Mouse (Mus musculus) left cerebral cortex, postnatal 36 days (tissue): ENCODE measurements at regions not wholly inside any gene's neighbourhood (a gene's known extent, or its start where the extent isn't known, plus 50 kb on each side); places are given as distances from the start of the nearest gene placed in this dataset.

Experiments used
- DNase-seq, 2 experiments: peaks; one replicate each; pipeline ENCODE4 v3.0.0; 2021 to 2022; ENCODE audit warnings: low spot score in 2 of 2, mixed read lengths in 1 of 2
- intact Hi-C: fragments of 180-260 bp; cut with DNase I; formaldehyde crosslinking; loops from one replicate; pipeline ENCODE4 v1.15.1; 2025

DNA sequence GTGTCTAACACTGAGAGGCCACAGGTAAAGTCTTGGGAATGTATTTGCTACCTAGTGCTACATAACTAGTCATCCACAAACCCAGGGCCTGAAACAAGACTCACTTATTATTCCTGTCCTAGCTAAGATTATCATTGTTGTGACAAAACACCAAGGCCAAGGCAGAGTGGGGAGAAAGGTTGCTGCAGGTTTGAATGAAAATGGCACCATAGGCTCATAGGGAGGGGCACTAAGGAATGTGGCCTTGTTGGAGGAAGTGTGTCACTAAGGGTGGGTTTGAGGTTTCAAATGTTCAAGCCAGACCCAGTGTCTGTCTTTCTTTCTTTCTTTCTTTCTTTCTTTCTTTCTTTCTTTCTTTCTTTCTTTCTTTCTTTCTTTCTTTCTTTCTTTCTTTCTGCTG, 174.9 kb upstream of the Ctnnb1 start:
- intact Hi-C loops = no loop called here

DNA sequence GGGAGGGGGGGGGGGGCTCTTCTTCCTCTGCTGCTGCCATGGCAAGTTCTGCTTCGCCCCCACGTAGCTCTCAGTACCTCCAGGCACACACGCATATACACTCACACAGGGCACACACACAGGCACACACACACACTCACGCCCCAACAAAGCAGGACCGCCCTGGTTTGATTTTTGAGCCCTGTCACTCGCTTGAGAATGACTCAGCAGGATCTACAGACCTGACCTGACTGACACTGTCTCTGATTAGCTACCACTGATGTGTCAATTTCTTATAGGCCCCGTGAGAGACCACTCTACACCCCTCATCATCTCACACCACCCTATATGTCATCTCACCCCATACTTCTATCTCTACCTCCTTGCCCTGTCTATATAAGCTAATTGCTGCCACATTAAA, 173.5 kb upstream of the Ctnnb1 start:
- intact Hi-C loops = no loop called here
- DNase-seq = no peak

More for the DNA sequence above, 174.9 kb upstream of the Ctnnb1 start:
- no peak for DNase-seq

DNA sequence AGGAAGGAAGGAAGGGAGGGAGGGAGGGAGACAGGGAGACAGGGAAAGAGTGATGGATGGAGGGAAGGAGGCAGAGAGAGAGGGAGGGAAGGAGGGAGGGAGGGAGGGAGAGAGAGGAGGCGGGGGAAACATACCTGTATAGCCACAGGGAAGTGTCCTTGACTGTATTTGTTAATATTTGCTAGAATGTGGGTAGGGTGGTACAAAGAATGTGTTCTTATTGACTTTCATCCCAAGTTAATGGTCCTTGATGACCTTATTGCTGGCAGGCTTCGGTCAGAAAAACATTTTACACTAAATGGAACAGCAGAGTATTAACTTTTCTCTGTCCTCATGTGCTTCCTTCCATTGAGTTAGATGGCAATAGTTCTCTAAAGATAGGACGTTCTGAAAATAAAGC, 171.0 kb upstream of the Ctnnb1 start:
- intact Hi-C loops = no loop called here
- no peak for DNase-seq

DNA sequence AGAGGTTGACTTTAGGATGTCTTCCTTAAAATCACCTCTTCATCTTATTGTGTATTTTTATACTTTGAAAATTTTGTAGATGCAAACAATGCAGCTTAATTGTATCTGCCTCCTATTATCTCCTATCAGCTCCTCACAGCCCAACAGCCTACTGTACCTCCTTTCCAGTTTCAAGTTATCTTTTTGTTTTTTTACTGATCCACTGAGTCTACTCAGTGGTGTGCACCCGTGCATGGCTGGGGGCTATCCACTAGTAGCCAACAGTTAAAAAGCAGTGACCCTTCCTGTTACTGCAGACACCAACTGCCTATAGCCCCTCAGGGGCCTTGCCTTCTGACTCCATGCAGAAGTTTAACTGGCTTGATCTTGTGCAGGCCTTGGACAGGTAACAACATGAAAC, 170.4 kb upstream of the Ctnnb1 start:
- DNase-seq = no peak
- intact Hi-C loops = no loop called here

DNA sequence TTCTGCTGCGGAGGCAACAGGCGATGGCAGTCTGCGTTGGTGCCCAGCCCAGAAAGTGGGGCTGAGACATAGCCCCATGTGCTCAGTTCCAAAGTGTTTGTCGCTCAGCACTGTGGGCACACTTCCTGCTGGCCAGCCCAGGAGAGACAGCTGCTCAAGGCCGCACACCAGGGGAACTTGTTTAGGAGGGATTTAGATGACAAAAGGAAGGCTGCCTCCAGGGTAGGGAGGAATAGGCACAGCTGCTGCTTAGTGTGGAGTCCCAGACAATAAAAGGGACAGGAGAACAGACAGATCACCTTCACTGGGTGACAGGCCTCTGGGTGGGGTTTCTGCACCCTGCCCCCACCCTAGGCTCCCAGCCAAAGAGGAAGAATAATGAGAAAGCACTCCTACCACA, 169.2 kb upstream of the Ctnnb1 start:
- peak; percentile 26 to 43 for DNase-seq
- intact Hi-C loops = no loop called here

DNA sequence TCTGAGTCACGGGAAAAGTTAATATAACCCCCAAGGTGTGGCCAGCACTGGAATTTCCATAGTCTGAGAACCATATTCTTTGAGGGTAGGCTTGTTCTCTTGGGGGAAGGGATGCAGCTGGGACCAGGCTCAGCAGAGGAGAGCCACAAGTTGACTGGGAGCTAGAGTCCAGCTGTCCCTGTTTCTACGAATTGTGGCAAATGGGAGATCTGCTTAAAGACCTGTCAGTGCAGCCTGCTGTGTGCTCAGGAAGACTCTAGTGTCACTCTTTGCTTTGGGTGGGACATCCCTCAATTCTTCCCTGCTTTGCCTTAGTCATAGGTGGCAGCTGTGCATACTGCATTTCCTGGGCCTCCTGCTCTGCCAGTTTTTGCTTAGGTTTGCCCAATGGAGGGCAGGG, 165.2 kb upstream of the Ctnnb1 start:
- no peak for DNase-seq
- intact Hi-C loops = no loop called here

DNA sequence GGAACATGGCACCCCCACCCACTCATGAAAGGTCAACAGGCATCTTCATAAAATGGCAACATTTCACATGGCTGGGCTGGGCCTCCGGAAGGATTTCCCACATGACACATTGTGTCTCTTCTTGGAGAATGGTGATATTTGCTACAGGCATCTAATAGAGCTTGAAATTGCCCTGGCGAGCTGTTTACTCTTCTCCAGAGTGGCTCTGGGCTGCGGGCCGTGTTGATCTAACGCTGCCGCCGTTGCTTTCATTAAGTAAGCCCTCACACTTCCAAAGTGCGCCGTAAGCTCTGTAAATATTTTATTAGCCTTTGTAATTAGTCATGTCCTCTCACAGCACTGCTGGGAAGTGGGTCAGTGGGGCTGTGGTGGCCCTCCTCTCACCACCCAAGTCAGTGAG, 164.4 kb upstream of the Ctnnb1 start:
- intact Hi-C loops = no loop called here

DNA sequence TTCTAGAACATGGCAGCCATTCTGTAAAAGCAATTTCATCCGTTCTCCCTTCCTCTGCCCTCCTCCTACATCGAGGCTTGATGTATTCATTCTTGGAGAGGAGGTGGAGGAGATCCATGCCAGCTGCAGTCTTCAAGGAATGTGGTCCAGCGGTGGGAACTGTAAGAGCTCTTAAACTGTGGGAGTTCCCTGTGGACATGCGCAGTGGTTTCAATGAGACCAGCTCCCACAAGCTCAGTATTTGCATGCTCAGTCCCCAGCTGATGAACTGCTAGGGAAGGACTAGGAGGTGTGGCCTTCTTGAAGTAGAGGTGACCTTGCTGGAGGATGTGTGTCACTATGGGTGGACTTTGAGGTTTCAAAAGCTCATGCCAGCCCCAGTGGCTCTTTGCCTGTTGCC, 163.7 kb upstream of the Ctnnb1 start:
- intact Hi-C loops = no loop called here

More for the DNA sequence above, 164.4 kb upstream of the Ctnnb1 start:
- no peak for DNase-seq

DNA sequence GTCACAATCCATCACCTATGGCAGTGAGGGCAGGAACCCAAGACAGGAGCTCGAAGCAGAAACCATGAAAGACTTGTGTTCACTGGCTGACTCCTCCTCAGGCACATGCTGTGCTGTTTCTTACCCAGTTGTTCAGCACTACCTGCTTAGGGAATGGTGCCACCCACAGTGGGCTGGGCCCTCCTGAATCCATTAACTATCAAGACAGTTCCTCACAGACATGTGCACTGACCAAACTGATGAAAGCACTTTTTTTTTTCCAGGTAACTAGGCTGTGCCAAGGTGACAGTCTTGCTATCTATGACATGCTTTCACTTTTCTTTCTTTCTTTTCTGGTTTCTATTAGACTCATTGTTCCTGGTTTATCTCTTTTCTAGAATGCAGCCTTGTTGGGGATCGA, 162.1 kb upstream of the Ctnnb1 start:
- intact Hi-C loops = no loop called here
- DNase-seq = no peak

More for the DNA sequence above, 163.7 kb upstream of the Ctnnb1 start:
- peak in 1 of 2 experiments; percentile 23 for DNase-seq

DNA sequence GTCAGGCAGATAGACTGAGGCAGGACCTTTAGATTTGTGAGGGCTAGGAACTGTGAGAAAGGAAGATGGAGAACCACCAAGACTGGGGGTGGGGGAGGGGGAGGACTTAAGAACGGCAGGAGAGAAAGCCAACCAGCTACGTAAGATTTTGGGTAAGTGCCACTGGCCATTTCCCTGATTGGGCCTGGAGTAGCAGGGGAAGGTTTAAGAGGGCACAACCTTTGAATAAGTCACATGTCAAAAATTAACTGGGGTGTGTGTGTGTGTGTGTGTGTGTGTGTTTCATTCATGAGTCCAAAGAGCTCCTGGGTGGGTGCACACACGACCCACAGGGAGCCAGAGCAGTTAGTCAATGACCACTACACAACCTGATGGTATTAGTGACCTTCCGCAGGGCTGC, 161.6 kb upstream of the Ctnnb1 start:
- intact Hi-C loops = no loop called here
- no peak for DNase-seq

DNA sequence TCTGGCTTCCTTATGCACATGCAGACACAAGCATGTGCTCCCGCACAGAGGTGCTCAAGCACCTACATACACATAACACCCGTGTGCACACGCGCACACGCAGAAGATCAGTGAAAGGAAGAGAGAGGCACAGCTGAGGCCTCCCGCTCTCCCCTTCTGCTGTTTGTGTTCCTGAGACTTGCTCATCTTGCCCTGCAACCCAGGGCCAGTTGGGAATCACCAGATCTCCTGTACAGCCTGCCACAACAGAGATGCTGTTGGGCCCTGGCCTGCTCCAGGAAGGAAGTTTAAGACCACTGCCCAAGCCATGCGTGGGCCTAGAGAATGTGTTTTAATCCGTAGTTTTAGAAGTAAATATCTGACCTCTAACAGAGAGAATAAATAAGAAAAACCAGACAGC, 160.0 kb upstream of the Ctnnb1 start:
- DNase-seq = no peak
- intact Hi-C loops = no loop called here

DNA sequence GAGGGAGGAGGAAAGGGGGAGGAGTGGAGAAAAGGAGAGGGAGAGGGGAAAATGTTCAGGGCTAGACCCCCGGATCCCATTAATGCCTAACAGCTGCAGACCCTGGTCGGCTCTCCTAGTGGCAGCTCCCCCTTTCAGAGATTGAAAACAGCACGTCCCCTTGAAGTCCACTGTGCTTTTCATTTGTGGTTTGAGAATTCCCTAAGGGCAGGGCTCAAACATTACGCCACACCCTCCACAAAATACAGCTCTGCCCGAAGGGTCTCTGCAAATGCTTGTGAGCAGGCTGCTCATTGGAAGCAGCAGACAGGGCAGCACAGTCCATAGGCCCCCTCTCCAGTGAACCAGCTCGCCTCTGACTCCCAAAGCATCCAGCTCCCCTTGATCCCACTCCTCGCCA, 159.3 kb upstream of the Ctnnb1 start:
- intact Hi-C loops = no loop called here
- DNase-seq = no peak

DNA sequence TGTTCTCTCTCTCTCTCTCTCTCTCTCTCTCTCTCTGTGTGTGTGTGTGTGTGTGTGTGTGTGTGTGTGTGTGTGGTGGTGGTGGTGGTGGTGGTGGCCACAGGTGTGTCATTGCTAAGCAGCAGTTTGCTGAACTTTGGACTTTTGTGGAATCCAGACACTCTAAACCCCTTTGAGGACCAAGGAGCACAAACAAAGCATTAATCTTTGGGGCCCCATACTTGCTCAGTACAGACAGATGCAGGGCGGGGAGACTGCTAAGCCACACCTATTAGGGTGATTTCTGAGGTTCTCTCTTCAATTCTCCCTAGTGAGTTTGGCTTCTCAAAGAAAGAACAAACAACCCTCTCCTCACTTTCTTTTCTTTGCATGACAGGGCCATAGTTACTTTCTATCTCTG, 158.1 kb upstream of the Ctnnb1 start:
- intact Hi-C loops = no loop called here
- no peak for DNase-seq

DNA sequence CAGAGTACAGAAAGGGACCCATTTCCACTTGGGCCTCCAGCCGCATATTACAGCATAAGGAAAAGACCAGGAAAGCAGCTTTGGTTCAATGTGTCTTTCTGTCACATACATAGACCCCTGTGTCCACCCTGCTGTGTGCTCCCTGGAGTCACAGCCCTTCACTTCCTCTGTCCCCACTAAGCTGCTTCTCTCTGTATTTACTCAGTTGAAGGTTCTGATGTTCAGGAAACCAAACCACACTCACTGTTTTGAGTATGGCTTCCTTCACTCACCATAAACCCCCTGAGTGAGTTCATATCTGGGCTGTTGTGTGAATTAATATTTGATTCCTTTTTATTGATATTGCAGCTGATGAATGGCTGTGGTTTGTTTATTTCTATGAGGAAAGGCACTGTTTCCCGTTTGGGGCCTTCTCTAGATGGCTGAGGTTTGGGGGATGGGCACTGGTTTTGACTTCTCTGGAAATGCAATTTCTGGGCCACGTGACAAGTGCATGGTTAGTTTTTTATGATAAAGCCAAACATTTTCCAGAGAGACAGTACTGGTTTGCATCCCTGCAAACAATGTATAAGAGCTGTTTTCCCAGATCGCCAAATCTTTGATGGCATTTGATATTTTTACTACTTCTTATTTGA, 157.0 kb upstream of the Ctnnb1 start:
- DNase-seq = no peak
- intact Hi-C loops = no loop called here

DNA sequence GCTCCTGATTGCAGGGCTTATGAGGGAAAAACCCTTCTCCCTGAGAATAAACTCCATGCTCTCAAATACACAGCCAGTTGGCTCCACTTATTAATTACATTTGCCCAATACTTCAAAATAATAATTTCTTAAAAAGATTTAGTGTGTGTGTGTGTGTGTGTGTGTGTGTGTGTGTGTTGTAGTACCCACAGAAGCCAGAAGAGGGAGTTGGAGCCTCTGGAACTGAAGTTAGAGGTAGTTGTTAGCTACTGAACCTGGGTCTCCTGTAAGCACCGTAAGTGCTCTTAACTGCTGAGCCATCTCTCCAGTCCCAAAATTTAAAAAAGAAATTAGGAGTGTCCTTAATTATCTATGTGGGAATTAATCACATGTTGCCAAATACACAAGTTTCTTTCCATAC, 154.8 kb upstream of the Ctnnb1 start:
- DNase-seq = no peak
- intact Hi-C loops = no loop called here

DNA sequence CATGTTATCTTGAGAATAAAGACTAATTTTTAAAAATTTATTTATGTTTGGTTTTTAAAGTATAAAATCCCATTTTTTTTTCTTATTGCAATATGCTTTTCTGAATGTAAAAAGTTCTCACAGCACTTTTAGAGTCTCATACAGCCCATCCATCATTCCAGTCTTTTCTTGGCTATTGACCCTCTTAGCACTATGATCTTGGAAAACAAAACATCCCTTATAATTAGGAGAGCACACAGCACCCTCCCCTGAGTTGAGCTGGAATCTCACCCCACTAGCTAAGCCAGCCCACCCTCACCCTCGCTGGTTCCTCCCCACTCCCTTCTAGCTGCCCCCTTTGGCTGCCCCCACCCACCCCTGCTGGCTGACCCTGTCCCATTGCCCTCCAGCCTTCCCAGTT, 154.2 kb upstream of the Ctnnb1 start:
- intact Hi-C loops = loop anchor here (5.0 kb wide), 4 partner anchors 78 to 172 kb away; no protein-coding TSS in a partner anchor
- DNase-seq = no peak

DNA sequence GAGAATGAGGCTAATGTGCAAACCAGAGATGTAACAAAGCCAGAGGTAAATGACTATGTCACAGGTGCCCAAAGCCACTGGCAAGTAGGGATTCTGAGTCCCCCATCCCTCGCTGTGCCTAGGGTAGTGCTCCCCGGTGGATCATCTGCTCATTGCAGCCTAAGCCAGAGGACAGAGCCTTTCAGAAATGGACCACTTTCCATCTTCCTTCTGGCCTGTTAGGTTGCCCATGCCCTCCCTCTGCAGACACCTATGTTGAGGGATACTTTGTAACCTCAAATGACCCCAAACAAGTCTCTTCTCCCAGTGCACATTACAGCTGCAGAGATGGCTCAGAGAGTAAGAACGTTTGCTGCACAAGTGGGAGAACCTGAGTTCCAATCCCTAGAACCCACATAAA, 153.3 kb upstream of the Ctnnb1 start:
- intact Hi-C loops = loop anchor here (5.0 kb wide), 4 partner anchors 77 to 173 kb away; no protein-coding TSS in a partner anchor
- no peak for DNase-seq

DNA sequence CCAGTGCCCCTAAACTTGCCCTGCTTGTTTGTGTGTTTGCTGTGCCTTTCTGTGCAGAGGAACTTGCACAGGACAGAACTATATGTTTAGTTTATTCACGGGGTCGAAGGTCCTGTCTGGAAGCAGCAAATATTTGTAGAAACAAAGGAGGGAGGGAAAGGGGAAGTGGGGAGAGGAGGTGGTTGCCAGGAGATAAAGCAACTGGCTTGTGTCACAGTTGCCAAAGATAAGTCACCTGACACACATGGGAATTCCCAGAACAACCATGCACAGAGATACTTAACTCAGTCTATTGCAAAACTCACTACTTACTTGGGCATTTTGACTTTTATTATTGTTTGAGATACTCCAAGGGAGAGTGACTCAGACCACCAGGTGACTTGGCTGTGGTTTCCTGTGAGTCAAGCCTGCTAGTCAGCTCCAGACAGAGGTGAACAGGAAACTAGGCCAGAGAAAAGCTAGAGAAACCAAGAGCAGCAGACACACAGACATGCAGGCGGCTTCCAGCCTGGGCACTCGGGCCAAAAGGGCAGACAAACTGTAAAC, 152.5 kb upstream of the Ctnnb1 start:
- intact Hi-C loops = loop anchor here (5.0 kb wide), 4 partner anchors 76 to 174 kb away; no protein-coding TSS in a partner anchor

DNA sequence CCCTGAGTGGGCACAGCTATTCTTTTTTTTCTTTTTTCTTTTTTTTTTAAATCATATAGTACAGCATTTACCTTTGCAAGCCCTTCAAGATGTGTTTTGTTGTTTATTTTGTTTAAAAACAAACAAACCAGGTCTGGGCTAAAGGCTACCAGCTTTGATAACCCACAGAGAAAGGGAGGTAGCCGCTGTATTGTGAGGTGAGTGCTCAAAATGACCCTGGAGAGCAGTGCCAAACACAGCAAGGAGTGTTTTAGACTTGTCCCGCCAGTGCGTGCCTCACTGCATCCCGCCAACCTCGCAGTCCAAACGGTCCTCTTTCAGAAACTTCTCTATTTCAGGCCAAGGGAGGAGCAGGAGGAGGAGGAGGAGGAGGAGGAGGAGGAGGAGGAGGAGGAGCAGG, 152.0 kb upstream of the Ctnnb1 start:
- intact Hi-C loops = loop anchor here (5.0 kb wide), 4 partner anchors 75 to 175 kb away; no protein-coding TSS in a partner anchor
- DNase-seq = no peak

More for the DNA sequence above, 152.5 kb upstream of the Ctnnb1 start:
- no peak for DNase-seq

DNA sequence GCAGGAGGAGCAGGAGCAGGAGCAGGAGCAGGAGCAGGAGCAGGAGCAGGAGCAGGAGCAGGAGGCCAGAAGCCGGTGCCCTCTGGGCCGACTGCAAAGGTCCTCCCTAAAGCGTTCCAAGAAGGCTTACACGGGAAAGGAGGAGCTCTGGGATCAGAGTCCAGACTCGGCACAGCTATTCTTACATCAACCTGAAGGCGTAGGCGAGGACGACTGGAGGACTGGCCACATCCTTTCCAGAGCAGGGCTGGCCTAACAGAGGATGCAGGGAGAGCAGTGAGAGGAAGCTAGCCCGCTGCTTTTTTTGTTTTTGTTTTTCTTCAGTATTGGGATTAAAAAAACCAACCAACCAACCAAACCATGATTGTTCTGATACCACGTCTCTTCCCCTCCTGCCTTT, 151.5 kb upstream of the Ctnnb1 start:
- no peak for DNase-seq
- intact Hi-C loops = loop anchor here (5.0 kb wide), 4 partner anchors 75 to 175 kb away; no protein-coding TSS in a partner anchor

DNA sequence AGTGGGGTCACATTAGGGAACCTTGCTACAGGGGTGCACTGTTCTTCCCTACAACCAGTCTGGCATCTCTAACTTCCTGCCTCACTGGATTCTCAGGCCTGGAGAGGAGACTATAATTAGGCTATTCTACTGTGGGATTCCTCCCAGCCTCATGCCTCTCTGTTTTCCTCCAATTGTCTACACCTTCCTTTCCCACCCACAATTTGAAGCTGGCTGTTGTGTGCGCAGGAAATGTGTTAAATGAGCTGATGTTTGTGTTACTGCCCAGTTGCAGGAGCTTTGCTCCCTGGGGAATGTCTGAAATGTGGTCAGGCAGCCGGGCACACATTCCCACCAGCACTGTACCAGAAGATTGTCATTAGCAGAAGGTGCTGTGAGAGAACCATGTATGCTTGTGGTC, 150.6 kb upstream of the Ctnnb1 start:
- intact Hi-C loops = loop anchor here (5.0 kb wide), 4 partner anchors 74 to 176 kb away; no protein-coding TSS in a partner anchor
- DNase-seq = no peak

DNA sequence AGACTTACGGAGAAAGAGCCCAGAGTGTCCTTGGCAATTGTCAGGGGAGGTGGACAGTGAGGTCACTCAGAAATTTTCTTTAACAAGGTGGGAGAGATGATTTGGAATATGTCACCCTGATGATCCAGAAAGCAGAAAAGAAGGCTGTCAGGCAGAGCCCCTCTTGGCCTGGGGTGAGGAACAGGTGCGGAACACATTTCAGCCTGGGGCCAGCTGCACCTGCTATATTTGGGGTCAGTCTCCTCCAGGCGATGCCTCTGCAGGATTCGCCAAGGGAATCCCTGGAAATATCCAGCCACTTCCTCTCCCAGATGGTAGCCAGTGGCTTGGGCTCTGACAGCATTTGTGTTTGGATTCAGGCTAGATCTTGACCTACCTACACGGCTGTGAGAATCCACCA, 134.8 kb upstream of the Ctnnb1 start:
- no peak for DNase-seq
- intact Hi-C loops = no loop called here
